Mouse (Mus musculus): ENCODE results near the gene B230217C12Rik.
"Not testable (repeated sequence)": the region's sequence is repeated elsewhere in the genome, so short reads cannot be mapped to it uniquely, and the experiment has no call there.

The B230217C12Rik gene

GRCm38 (mm10) chr11:97825971-97826370 is 14.6 kb upstream of the B230217C12Rik start:
- no peak for DNase-seq (ENCODE audit: low spot score)

DNA sequence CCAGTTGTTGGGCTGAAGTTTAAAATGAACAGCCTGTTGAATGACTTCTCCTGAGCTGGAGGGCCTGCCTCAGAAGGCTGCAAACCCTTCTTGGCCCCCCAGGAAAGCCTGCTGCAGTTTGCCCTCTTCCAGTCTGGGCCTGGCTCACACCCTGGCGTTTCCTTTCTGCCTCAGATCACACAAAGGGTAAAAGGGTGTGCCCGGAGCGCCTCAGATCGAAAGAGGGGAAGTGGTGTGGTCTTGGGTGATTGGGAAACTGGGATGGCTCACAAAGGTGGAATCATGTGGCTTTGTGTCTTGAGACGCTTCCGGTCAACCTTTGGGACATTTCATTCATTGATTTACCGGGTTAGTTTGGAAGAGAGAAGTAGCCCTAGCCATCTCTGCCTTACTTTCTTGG is 14.2 kb upstream of the B230217C12Rik start:
- DNase-seq (ENCODE audit: low spot score) = no peak

GRCm38 (mm10) chr11:97827654-97828053 is 12.9 kb upstream of the B230217C12Rik start:
- DNase-seq (ENCODE audit: low spot score) = no peak

DNA sequence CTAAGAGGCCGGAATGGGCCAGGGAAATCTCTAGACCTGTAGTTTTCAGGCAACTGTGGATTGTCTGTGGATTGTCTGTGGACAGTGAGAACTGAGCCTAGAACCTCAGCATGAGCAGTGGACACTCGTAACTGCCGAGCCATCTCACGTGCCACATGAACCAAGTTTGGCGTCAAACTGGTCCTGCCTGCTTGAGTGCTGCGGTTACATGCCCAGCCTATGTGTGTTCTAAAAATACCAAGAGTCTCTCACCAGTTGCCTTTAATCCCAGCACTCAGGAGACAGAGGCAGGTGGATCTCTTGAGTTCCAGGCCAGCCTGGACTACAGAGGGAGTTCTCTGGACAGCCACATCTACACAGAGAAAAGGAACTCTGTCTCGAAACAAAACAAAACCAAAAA is 11.2 kb upstream of the B230217C12Rik start:
- DNase-seq (ENCODE audit: low spot score) = no peak

GRCm38 (mm10) chr11:97829913-97830476 is 10.6 kb upstream of the B230217C12Rik start:
- no peak for DNase-seq (ENCODE audit: low spot score)

GRCm38 (mm10) chr11:97830501-97830900 is 10.1 kb upstream of the B230217C12Rik start:
- no peak for DNase-seq (ENCODE audit: low spot score)

GRCm38 (mm10) chr11:97832001-97832400 is 8.6 kb upstream of the B230217C12Rik start:
- no peak for DNase-seq (ENCODE audit: low spot score)

- DNase-seq (ENCODE audit: low spot score) = no peak
These were observed 7.2 kb upstream of the B230217C12Rik start for GRCm38 (mm10) chr11:97833352-97833751.

GRCm38 (mm10) chr11:97836541-97836940 is 4.0 kb upstream of the B230217C12Rik start:
- no peak for DNase-seq (ENCODE audit: low spot score)

DNA sequence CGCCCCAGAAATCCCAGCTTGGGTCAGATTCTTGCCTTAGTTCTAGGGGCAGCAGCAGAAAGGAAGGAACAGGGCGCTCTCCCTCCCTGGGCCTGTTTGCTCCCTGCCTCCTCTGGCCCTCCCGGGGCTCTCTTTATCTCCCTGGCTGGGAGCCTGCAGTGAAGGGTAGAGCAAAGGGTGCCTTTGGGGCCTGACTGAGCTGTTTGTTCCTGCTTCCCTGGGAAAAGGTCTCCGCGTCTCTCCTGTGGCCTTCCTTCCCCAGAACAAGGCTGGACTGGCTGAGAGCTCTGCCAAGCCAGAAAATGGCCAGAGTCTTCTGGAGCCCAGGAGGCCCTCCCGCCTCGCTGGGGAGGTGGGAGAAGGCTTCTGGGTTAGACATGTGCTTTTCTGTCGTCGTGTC is 3.5 kb upstream of the B230217C12Rik start:
- DNase-seq (ENCODE audit: low spot score) = not testable (repeated sequence)

- no peak for DNase-seq (ENCODE audit: low spot score)
These were observed 2.9 kb upstream of the B230217C12Rik start for GRCm38 (mm10) chr11:97837641-97838149.

- no peak for DNase-seq (ENCODE audit: low spot score)
These were observed 1.7 kb upstream of the B230217C12Rik start for GRCm38 (mm10) chr11:97838779-97839440.

- no peak for DNase-seq (ENCODE audit: low spot score)
These were observed 992 bp upstream of the B230217C12Rik start for GRCm38 (mm10) chr11:97839441-97840134.

GRCm38 (mm10) chr11:97840135-97840490 is 467 bp upstream of the B230217C12Rik start:
- no peak for DNase-seq (ENCODE audit: low spot score)

DNA sequence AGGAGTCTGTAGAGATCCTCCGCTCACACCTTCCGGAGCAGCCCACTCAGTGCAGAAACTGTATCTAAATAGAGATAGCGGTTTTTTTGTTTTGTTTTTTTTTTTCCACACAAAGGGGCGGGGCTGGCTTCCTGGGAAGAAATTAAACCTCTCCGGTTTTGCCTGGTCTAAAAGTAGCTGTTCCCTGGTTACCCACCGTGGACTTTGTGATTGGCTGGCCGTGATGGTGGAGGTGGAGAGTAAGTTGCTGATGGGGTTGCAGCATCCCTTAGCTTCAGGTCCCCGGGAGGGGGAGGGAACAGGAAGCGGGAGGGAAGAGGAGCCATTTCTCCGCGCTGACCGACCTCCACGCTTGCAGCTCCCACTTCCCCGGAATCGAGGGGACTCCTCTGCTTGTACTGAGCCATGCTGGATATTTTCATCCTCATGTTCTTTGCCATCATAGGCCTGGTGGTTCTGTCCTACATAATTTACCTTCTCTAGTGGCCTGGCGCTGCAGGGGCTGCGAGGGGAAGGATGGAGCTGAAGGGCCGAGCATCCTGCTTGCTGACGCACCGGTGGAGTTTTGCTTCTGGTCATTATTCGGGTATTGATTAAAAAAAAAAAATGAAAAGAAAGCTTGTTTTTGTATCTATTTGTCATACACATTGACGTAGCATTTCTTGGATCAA is 546 bp downstream of the B230217C12Rik start:
- DNase-seq (ENCODE audit: low spot score) = no peak

DNA sequence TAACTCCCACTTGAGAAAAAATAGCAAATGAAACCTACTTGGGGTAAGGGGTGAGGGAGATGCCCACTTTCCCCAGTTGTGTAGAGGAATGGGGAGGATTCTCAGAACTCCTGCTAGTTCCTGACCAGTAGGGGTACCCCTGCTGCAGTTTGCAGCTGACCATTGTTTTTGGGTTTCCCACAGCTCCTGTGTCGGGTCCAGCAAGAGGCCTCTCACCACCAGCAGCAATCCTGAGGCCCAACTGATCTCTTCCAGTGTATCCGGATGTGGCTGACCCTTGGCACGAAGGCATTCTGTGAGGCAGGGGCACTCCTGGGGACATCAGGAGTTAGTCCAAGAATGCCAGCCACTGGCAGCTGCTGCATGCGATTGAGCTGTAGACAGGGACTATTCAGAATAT is 1.4 kb downstream of the B230217C12Rik start:
- no peak for DNase-seq (ENCODE audit: low spot score)

DNA sequence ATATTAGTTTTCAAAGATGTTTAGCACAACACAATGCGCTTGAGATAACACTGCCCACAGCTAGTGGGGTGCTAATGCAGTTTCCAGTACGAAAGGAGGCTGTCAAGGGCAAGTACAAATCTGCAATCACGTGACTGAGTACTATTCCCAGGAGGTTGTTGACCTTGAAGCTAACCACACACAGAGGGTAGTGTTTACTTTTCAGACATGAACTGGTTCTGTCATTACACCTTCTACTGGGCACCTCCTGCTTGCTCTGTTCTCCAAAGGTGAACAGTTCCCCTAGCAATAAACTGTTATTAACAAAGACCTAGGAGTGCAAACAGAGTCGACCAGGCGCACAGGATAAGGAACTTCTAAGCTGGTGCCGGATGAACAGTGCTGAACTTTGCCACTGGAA is 9.8 kb downstream of the B230217C12Rik start:
- peak; percentile 46 for DNase-seq (ENCODE audit: low spot score)

GRCm38 (mm10) chr11:97851601-97852000 is 11.0 kb downstream of the B230217C12Rik start:
- no peak for DNase-seq (ENCODE audit: low spot score)

DNA sequence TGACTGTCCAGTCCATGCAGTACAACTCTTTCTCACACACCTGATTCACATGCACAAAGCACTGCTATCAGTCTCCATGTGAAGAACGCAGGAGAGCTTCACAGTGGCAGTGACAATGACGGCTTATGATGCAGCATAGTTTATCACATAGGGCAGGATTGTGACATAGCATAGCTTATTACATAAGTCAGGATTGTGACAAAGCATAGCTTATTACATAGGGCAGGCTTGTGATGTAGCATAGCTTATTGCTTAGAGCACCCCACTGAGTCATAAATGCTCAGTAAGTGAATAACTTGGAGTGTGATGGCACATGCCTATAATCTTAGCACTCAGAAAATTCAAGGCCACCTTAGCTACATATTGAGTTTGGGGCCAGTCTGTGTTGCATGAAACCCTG is 14.9 kb downstream of the B230217C12Rik start:
- no peak for DNase-seq (ENCODE audit: low spot score)

GRCm38 (mm10) chr11:97862148-97862547 is 21.6 kb downstream of the B230217C12Rik start:
- DNase-seq (ENCODE audit: low spot score) = no peak

DNA sequence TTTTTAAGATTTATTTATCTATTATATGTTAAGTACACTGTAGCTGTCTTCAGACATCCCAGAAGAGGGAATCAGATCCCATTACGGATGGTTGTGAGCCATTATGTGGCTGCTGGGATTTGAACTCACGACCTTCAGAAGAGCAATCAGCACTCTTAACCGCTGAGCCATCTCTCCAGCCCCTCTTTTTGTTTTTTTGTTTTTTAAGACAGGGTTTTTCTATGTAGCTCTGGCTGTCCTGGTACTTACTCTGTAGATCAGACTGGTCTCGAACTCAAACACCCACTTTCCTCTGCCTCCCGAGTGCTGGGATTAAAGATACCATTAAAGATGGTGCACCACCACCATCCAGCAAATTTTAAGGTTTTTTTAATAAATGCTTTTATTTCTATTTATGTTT is 24.8 kb downstream of the B230217C12Rik start:
- DNase-seq (ENCODE audit: low spot score) = no peak

GRCm38 (mm10) chr11:97866091-97866888 is 25.7 kb downstream of the B230217C12Rik start:
- no peak for DNase-seq (ENCODE audit: low spot score)
